Mouse (Mus musculus) thymus, postnatal 36 days (tissue): ENCODE results near the gene Clec4f.

Experiments
- DNase-seq, 2 experiments: peaks; one replicate each; pipeline ENCODE4 v3.0.0; 2022; ENCODE audit warnings: mixed read lengths in 2 of 2

Clec4f gene

GRCm38 (mm10) chr6:83631815-83632214 is 24.2 kb downstream of the Clec4f start:
- DNase-seq: no peak

GRCm38 (mm10) chr6:83626781-83627180 is 29.2 kb downstream of the Clec4f start:
- peak in 1 of 2 experiments; percentile 15 for DNase-seq

- DNase-seq: no peak
These were observed 36.0 kb downstream of the Clec4f start for GRCm38 (mm10) chr6:83619955-83620354.

GRCm38 (mm10) chr6:83617581-83618335 is 38.2 kb downstream of the Clec4f start:
- no peak for DNase-seq

GRCm38 (mm10) chr6:83616512-83616911 is 39.5 kb downstream of the Clec4f start:
- peak in 1 of 2 experiments; percentile 10 for DNase-seq

- DNase-seq: no peak
These were observed 41.5 kb downstream of the Clec4f start for GRCm38 (mm10) chr6:83614469-83614868.

- DNase-seq: no peak
These were observed 43.0 kb downstream of the Clec4f start for GRCm38 (mm10) chr6:83612976-83613375.

- DNase-seq: no peak
These were observed 56.3 kb downstream of the Clec4f start for GRCm38 (mm10) chr6:83599636-83600174.

- DNase-seq: no peak
These were observed 56.9 kb downstream of the Clec4f start for GRCm38 (mm10) chr6:83599060-83599550.

GRCm38 (mm10) chr6:83598646-83599045 is 57.3 kb downstream of the Clec4f start:
- DNase-seq: peak; percentile 57 to 66

GRCm38 (mm10) chr6:83597988-83598387 is 58.0 kb downstream of the Clec4f start:
- no peak for DNase-seq

GRCm38 (mm10) chr6:83595035-83595434 is 61.0 kb downstream of the Clec4f start:
- DNase-seq: no peak
